15 mouse cellular contexts compared by ENCODE assay signal in the genomic region with DNA sequence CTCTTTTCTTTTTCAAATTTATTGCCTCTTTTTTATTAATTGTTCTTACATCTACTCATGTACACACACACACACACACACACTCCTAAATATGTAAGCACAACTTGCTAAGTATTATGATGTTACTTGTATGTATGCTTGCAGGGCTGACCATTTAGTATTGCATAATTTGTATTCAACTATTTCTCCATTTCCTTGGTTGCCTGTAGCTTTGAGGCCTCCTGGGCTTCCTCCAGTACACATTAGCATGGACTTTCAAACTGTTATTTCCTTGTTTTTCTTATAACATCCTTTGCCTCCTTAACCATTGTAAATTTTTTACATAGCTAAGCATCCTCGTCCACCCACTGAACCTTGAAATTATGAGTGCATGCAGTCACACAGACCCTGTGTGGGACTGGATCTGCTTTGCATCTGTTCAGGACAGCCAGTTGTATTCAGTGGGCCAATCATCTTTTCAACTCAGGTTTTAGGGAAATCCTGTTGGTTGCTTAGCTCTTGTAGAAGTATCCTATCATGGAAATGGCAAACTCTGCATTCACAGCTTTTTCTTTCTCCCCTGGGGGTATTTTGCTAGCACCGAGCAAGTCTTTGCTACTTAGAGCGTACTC.
DNase-seq lines count a peak whose midpoint lies in the region; ATAC-seq lines count a peak whose summit lies in the region.
"Had no signal": no experiment of that assay in that cellular context is flagged by ENCODE, and none has a peak within 500 bp of the region (broad histone marks: within the 10 kb centered on the region; RNA-seq: fewer than 3 reads in every experiment).

No protein-coding gene starts in this region.

- H3K27ac ChIP-seq in heart, embryonic 12.5 days (ENCODE audit: poor library complexity, severe bottlenecking) = no peak overlapping the region
- H3K27ac ChIP-seq: hindbrain, embryonic 15.5 days; neural tube, embryonic 15.5 days had no signal

- no peak for ATAC-seq in heart, embryonic 12.5 days (ENCODE audit: insufficient number of reproducible peaks, low FRiP score)

- H3K36me3 ChIP-seq in heart, embryonic 12.5 days = no peaks in the 10 kb centered on the region
- H3K36me3 ChIP-seq: G1E; hindbrain, embryonic 15.5 days; neural tube, embryonic 15.5 days had no signal

- H3K27me3 ChIP-seq in heart, embryonic 12.5 days (replicated peaks) = no peaks in the 10 kb centered on the region
- H3K27me3 ChIP-seq: hindbrain, embryonic 15.5 days; neural tube, embryonic 15.5 days had no signal

- no peak overlapping the region for H3K4me2 ChIP-seq in heart, embryonic 12.5 days
- H3K4me2 ChIP-seq: hindbrain, embryonic 15.5 days; neural tube, embryonic 15.5 days had no signal

- no peak overlapping the region for H3K9ac ChIP-seq in heart, embryonic 12.5 days
- H3K9ac ChIP-seq: hindbrain, embryonic 15.5 days; neural tube, embryonic 15.5 days had no signal

- no peaks in the 10 kb centered on the region for H3K9me3 ChIP-seq in heart, embryonic 12.5 days (replicated peaks)
- H3K9me3 ChIP-seq: G1E; hindbrain, embryonic 15.5 days; neural tube, embryonic 15.5 days had no signal

- H3K4me1 ChIP-seq in heart, embryonic 12.5 days (replicated peaks) = peaks cover 21% of the 10 kb centered on the region; the same call in 1 of the 2 replicates

- H3K4me3 ChIP-seq in heart, embryonic 12.5 days = no peak overlapping the region
- H3K4me3 ChIP-seq: hindbrain, embryonic 15.5 days; neural tube, embryonic 15.5 days had no signal

- DNase-seq in heart, adult 11 months = peak; percentile 82
- peak; percentile 9 for DNase-seq in Muller cell, postnatal 12 days (ENCODE audit: inconsistent ontology term)
- peak; percentile 35 for DNase-seq in kidney, adult 18-20 months
- peak; percentile 33 to 64 for DNase-seq in kidney, postnatal 36 days
- no peak for DNase-seq in frontal cortex, adult 2 months (ENCODE audit: extremely low spot score in 1 of 2, low spot score in 1 of 2)
- DNase-seq in spleen, postnatal 10 days (ENCODE audit: low spot score in 2 of 2) = no peak
- DNase-seq: adrenal gland, postnatal 36 days; heart, postnatal 14 days; retina, postnatal 1 day; spleen, adult 18-20 months; thymus, postnatal 4 days had no signal

- 73% methylated on average over 3 of the region's 3 CpGs for WGBS in heart, embryonic 12.5 days

Comparison
In these comparisons a context has a peak if more than half of its experiments do, and no peak if none do; other contexts are left out.
1. DNase-seq: peak in heart, adult 11 months (single experiment), Muller cell, postnatal 12 days (single experiment), kidney, adult 18-20 months (single experiment) and kidney, postnatal 36 days (2 of 2); none in frontal cortex, adult 2 months (0 of 2) and spleen, postnatal 10 days (0 of 2).